ENCODE assay signal across 8 mouse cellular contexts in the genomic region with DNA sequence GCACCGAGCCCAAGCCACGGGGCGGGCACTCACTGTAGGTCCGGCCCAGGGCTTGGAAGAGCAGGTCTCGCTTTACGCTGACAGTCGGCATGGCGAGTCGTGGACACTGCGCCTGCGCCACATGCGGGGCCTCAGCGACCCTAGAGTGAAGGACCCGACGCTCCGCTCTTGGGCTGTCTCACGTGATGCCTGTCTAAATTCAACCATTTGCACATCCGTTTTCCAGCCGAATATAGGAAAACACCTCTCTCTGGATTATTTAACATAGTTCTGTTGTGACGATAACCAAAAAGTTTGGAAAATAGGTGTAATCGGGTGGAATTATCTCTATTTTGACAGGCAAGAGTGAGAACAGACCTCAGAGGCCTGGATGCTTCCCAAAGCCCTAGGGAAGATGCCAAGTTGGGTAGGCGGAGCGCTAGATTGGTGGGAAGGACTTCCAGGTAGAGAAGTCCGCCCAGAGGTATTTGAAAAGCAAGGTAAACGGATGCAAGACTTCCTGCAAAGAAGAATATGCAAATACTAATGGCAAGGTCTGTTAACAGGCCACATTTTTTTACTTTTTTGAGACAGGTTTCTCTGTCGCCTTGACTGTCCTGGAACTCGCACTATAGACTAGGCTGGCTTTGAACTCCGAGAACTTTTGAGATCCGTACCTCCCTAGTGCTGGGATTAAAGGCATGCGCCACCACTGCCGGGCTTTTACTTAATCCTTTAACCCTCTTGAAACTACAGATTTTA. TPM values are rescaled to one million over a fixed set of nuclear protein-coding genes. Genes with fewer than 3 reads are reported as not detected.
A peak's percentile ranks its signal among the peaks of the same experiment; 100 is the strongest.
DNase-seq lines count a peak whose midpoint lies in the region; ATAC-seq lines count a peak whose summit lies in the region.

A gene (minus strand): TSS at position 146 of the 741 bp plus-strand sequence.

- no peak within 1 kb of the TSS for H3K27ac ChIP-seq in hindbrain, embryonic 12.5 days

- H3K36me3 ChIP-seq in hindbrain, embryonic 12.5 days = no peaks in the 10 kb centered on the region

- peak; percentile 97 for DNase-seq in NIH3T3 (ENCODE audit: low read depth)
- DNase-seq in cerebellum, postnatal 10 days = peak; percentile 97 to 99
- peak; percentile 83 to 88 for DNase-seq in frontal cortex, postnatal 10 days (ENCODE audit: low spot score in 2 of 2)
- peak; percentile 95 to 96 for DNase-seq in layer of hippocampus, postnatal 14 days (ENCODE audit: low spot score in 2 of 2)
- DNase-seq in lung, postnatal 14 days = peak; percentile 92
- peak; percentile 90 for DNase-seq in retina, adult 2 months (ENCODE audit: low read depth, low spot score)
- DNase-seq in thymus, postnatal 36 days = peak; percentile 82 to 85

- H3K9me3 ChIP-seq in hindbrain, embryonic 12.5 days (replicated peaks) = no peaks in the 10 kb centered on the region

- no peaks in the 10 kb centered on the region for H3K27me3 ChIP-seq in hindbrain, embryonic 12.5 days

- H3K9ac ChIP-seq in hindbrain, embryonic 12.5 days = peak within 1 kb of the TSS; percentile 80

- H3K4me3 ChIP-seq in hindbrain, embryonic 12.5 days = peak within 1 kb of the TSS; percentile 87

- H3K4me2 ChIP-seq in hindbrain, embryonic 12.5 days (replicated peaks) = peak within 1 kb of the TSS; percentile 87

- under 1% methylated on average over 31 of the region's 31 CpGs for WGBS in hindbrain, embryonic 12.5 days

- ATAC-seq in hindbrain, embryonic 12.5 days (ENCODE audit: low FRiP score) = peak; percentile 98

- H3K4me1 ChIP-seq in hindbrain, embryonic 12.5 days = peaks cover 16% of the 10 kb centered on the region

RNA-seq across cellular contexts. Expression of the gene that starts here (rescaled TPM):
- polyA plus RNA-seq in hindbrain, embryonic 12.5 days (2016; fragmentation: Nextera tagmentation; extraction: Ambion mirVana) = 120 and 129 TPM in 2 replicates
- total RNA-seq in layer of hippocampus, postnatal 14 days (2021) = 10 to 100 TPM; 64.3 to 68.0 TPM
